In genomic region chr9:71588930-71589592, GRCm38 (mm10) we compare ENCODE assay signal across 15 mouse cellular contexts. TPM values are rescaled to one million over a fixed set of nuclear protein-coding genes. Genes with fewer than 3 reads are reported as not detected.
DNase-seq lines count a peak whose midpoint lies in the region; ATAC-seq and TF ChIP-seq lines count a peak whose summit lies in the region.
"Had no signal": no experiment of that assay in that cellular context is flagged by ENCODE, and none has a peak within 500 bp of the region (broad histone marks: within the 10 kb centered on the region; RNA-seq: fewer than 3 reads in every experiment).

No protein-coding gene starts in this region.

- no peak overlapping the region for H3K4me2 ChIP-seq in intestine, embryonic 16.5 days (ENCODE audit: low read depth, low read length)
- H3K4me2 ChIP-seq in intestine, embryonic 15.5 days (replicated peaks), result no peak overlapping the region
- peak overlapping the region; percentile 68 for H3K4me2 ChIP-seq in heart, embryonic 15.5 days
- H3K4me2 ChIP-seq in hindbrain, embryonic 12.5 days (replicated peaks), result no peak overlapping the region
- H3K4me2 ChIP-seq: forebrain, embryonic 12.5 days; limb, embryonic 13.5 days; midbrain, embryonic 13.5 days; stomach, embryonic 15.5 days had no signal

- 68% methylated on average over 2 of the region's 2 CpGs for WGBS in intestine, embryonic 16.5 days
- 61% methylated on average over 2 of the region's 2 CpGs for WGBS in intestine, embryonic 15.5 days
- 46% methylated on average over 2 of the region's 2 CpGs for WGBS in spleen, adult 2 months
- WGBS in heart, embryonic 15.5 days, result 22% methylated on average over 2 of the region's 2 CpGs
- 69% methylated on average over 2 of the region's 2 CpGs for WGBS in hindbrain, embryonic 12.5 days

- H3K27ac ChIP-seq in intestine, embryonic 16.5 days (ENCODE audit: low read length), result 0 out of 2 replicates have a peak overlapping the region, but pooled peaks have one; percentile 14
- no peak overlapping the region for H3K27ac ChIP-seq in intestine, embryonic 15.5 days
- H3K27ac ChIP-seq in spleen, adult 2 months (ENCODE audit: insufficient read depth, low read length), result peak overlapping the region; percentile 21; the same call in 1 of the 2 replicates
- peak overlapping the region; percentile 89 for H3K27ac ChIP-seq in heart, embryonic 15.5 days
- H3K27ac ChIP-seq in hindbrain, embryonic 12.5 days, result no peak overlapping the region
- H3K27ac ChIP-seq: forebrain, embryonic 12.5 days; limb, embryonic 13.5 days; midbrain, embryonic 13.5 days; stomach, embryonic 15.5 days had no signal

- no peak overlapping the region for H3K9ac ChIP-seq in intestine, embryonic 16.5 days (ENCODE audit: low read depth, low read length)
- no peak overlapping the region for H3K9ac ChIP-seq in intestine, embryonic 15.5 days
- 0 out of 2 replicates have a peak overlapping the region, but pooled peaks have one; percentile 36 for H3K9ac ChIP-seq in heart, embryonic 15.5 days
- no peak overlapping the region for H3K9ac ChIP-seq in hindbrain, embryonic 12.5 days
- H3K9ac ChIP-seq: forebrain, embryonic 12.5 days; limb, embryonic 13.5 days; midbrain, embryonic 13.5 days; stomach, embryonic 15.5 days had no signal

- no peak for TF ChIP-seq POLR2A in spleen, adult 2 months (IDR thresholded peaks at IDR 0.05; ENCODE audit: low read depth, low read length)

- H3K36me3 ChIP-seq in intestine, embryonic 16.5 days (ENCODE audit: control insufficient read depth, insufficient read depth, low read length), result no peaks in the 10 kb centered on the region
- H3K36me3 ChIP-seq in intestine, embryonic 15.5 days, result no peaks in the 10 kb centered on the region
- no peaks in the 10 kb centered on the region for H3K36me3 ChIP-seq in spleen, adult 2 months (ENCODE audit: control insufficient read depth, insufficient read depth, low read length)
- H3K36me3 ChIP-seq in heart, embryonic 15.5 days, result peaks cover 16% of the 10 kb centered on the region
- H3K36me3 ChIP-seq in hindbrain, embryonic 12.5 days, result no peaks in the 10 kb centered on the region
- H3K36me3 ChIP-seq: forebrain, embryonic 12.5 days; limb, embryonic 13.5 days; midbrain, embryonic 13.5 days; stomach, embryonic 15.5 days had no signal

- DNase-seq in spleen, adult 2 months (ENCODE audit: low read depth in 1 of 2, low spot score in 2 of 2), result no peak
- DNase-seq in spleen, postnatal 10 days (ENCODE audit: low spot score in 2 of 2), result no peak
- no peak for DNase-seq in layer of hippocampus, postnatal 36 days
- DNase-seq: cerebellum, adult 11 months; kidney, adult 11 months; lung, postnatal 10 days had no signal

- ATAC-seq in intestine, embryonic 16.5 days, result no peak
- no peak for ATAC-seq in intestine, embryonic 15.5 days
- ATAC-seq in heart, embryonic 15.5 days (replicated peaks; ENCODE audit: insufficient number of reproducible peaks, insufficient read depth, low FRiP score, low read depth), result peak; percentile 66
- no peak for ATAC-seq in hindbrain, embryonic 12.5 days (ENCODE audit: low FRiP score)
- ATAC-seq: midbrain, embryonic 13.5 days had no signal

- H3K27me3 ChIP-seq in intestine, embryonic 16.5 days (replicated peaks; ENCODE audit: control insufficient read depth, insufficient read depth, low read length), result no peaks in the 10 kb centered on the region
- H3K27me3 ChIP-seq in intestine, embryonic 15.5 days (replicated peaks), result no peaks in the 10 kb centered on the region
- H3K27me3 ChIP-seq in spleen, adult 2 months (ENCODE audit: control insufficient read depth, insufficient read depth, low read length), result no peaks in the 10 kb centered on the region
- H3K27me3 ChIP-seq in heart, embryonic 15.5 days, result no peaks in the 10 kb centered on the region
- H3K27me3 ChIP-seq in hindbrain, embryonic 12.5 days, result peaks cover 6% of the 10 kb centered on the region; the same call in 1 of the 2 replicates
- H3K27me3 ChIP-seq: stomach, embryonic 15.5 days had no signal

- H3K4me1 ChIP-seq in intestine, embryonic 16.5 days (ENCODE audit: control insufficient read depth, insufficient read depth, low read length), result peaks cover 8% of the 10 kb centered on the region
- H3K4me1 ChIP-seq in intestine, embryonic 15.5 days (replicated peaks), result peaks cover 18% of the 10 kb centered on the region
- peaks cover 16% of the 10 kb centered on the region; the same call in 1 of the 2 replicates for H3K4me1 ChIP-seq in spleen, adult 2 months (ENCODE audit: control insufficient read depth, insufficient read depth, insufficient read length)
- H3K4me1 ChIP-seq in heart, embryonic 15.5 days (replicated peaks), result peaks cover 48% of the 10 kb centered on the region
- peaks cover 4% of the 10 kb centered on the region; the same call in 1 of the 2 replicates for H3K4me1 ChIP-seq in hindbrain, embryonic 12.5 days

- H3K4me3 ChIP-seq in intestine, embryonic 16.5 days (ENCODE audit: low read length), result no peak overlapping the region
- no peak overlapping the region for H3K4me3 ChIP-seq in intestine, embryonic 15.5 days (replicated peaks)
- no peak overlapping the region for H3K4me3 ChIP-seq in spleen, adult 2 months (ENCODE audit: extremely low read depth, insufficient read depth, insufficient read length)
- peak overlapping the region; percentile 71 for H3K4me3 ChIP-seq in heart, embryonic 15.5 days
- no peak overlapping the region for H3K4me3 ChIP-seq in hindbrain, embryonic 12.5 days
- H3K4me3 ChIP-seq: forebrain, embryonic 12.5 days; limb, embryonic 13.5 days; midbrain, embryonic 13.5 days; stomach, embryonic 15.5 days had no signal

- no peaks in the 10 kb centered on the region for H3K9me3 ChIP-seq in intestine, embryonic 16.5 days (ENCODE audit: control insufficient read depth, low read length)
- no peaks in the 10 kb centered on the region for H3K9me3 ChIP-seq in intestine, embryonic 15.5 days
- no peaks in the 10 kb centered on the region for H3K9me3 ChIP-seq in heart, embryonic 15.5 days (replicated peaks)
- peaks cover 7% of the 10 kb centered on the region for H3K9me3 ChIP-seq in hindbrain, embryonic 12.5 days (replicated peaks)
- H3K9me3 ChIP-seq: midbrain, embryonic 13.5 days; stomach, embryonic 15.5 days had no signal

- no peak for TF ChIP-seq CTCF in spleen, adult 2 months (IDR thresholded peaks at IDR 0.05; ENCODE audit: extremely low read depth, insufficient read depth, insufficient read length, insufficient replicate concordance)

RNA-seq across cellular contexts. Expression of gene Myzap, which starts 3.1 kb away (rescaled TPM):
- 7.9 and 8.9 TPM in 2 replicates for polyA plus RNA-seq in intestine, embryonic 16.5 days (2015; fragmentation: Nextera tagmentation; extraction: Ambion mirVana)
- 8.5 and 8.8 TPM in 2 replicates for polyA plus RNA-seq in intestine, embryonic 15.5 days (2015; fragmentation: Nextera tagmentation; extraction: Ambion mirVana)
- 1.6 and 1.8 TPM in 2 replicates for polyA plus RNA-seq in spleen, adult 2 months (2012; rRNA removed)
- 121 and 148 TPM in 2 replicates for polyA plus RNA-seq in heart, embryonic 15.5 days (2015; fragmentation: Nextera tagmentation; extraction: Ambion mirVana)
- total RNA-seq in layer of hippocampus, postnatal 36 days (2021), result 1 to 10 TPM in 1 of 2 experiments, under 1 TPM in 1; 0.67 to 2.1 TPM
- polyA plus RNA-seq in hindbrain, embryonic 12.5 days (2016; fragmentation: Nextera tagmentation; extraction: Ambion mirVana), result 5.5 and 6.6 TPM in 2 replicates
- total RNA-seq: MEL had no signal

Comparison
In these comparisons a context has a peak if more than half of its experiments do, and no peak if none do; other contexts are left out.
1. H3K27ac ChIP-seq: peak in intestine, embryonic 16.5 days (single experiment), spleen, adult 2 months (single experiment) and heart, embryonic 15.5 days (single experiment); none in intestine, embryonic 15.5 days (single experiment) and hindbrain, embryonic 12.5 days (single experiment).
2. RNA of gene Myzap, which starts 3.1 kb away (polyA plus RNA-seq): 121 to 148 TPM in heart, embryonic 15.5 days; 8.5 to 8.8 TPM in intestine, embryonic 15.5 days, 7.9 to 8.9 TPM in intestine, embryonic 16.5 days, 5.5 to 6.6 TPM in hindbrain, embryonic 12.5 days and 1.6 to 1.8 TPM in spleen, adult 2 months; every median in the first group is over 10 times any median in the second.